Mouse (Mus musculus): ENCODE results near the gene Larp6.

Larp6 gene

DNA sequence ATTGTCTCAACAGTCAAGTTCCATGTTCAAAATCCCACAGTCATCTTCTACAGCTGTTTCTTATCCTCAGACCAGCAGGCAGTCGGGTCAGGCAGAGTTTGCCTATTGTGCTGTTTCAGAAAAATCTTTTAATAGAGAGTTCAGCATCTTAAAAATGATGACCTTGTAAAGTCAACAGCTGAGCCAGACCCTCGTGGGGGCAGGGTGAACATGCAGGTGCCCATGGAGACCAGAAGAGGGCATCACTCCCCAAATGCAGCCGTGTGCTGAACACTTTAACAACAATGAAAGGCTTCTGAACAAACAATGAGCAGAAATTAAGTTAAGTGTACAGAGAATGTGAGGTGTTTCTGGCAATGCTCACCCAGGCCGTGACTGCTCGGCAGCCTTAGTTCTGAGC lies 3.0 kb downstream of the Larp6 start:
- peak; percentile 39 for DNase-seq

- peak; percentile 75 for DNase-seq
Measured at GRCm38 (mm10) chr9:60718284-60718683, 5.5 kb downstream of the Larp6 start.

GRCm38 (mm10) chr9:60719687-60720086 lies 6.9 kb downstream of the Larp6 start:
- no peak for DNase-seq

- DNase-seq, result no peak
Measured at GRCm38 (mm10) chr9:60724968-60725367, 12.2 kb downstream of the Larp6 start.

GRCm38 (mm10) chr9:60734321-60734720 lies 21.5 kb downstream of the Larp6 start:
- no peak for DNase-seq

DNA sequence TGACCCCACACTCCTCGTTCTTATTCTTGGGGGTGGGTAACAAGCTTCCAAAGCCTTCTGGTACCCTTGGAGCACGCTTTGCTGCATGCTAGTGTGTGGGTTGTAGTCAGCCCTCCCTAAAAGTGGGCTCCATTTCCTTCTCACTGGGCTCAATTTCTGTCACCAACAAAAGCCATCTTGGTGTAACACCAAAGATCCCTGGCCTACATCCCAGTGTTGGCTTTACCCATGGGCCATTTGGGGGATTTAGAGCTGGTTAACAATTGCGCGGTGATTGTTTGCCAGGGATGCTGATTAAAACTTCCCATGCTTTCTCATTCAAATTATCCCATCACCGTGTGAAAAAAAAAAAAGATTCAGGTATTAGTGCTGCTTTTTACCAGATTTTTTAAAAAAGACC lies 26.3 kb downstream of the Larp6 start:
- DNase-seq, result no peak

GRCm38 (mm10) chr9:60741436-60741835 lies 28.6 kb downstream of the Larp6 start:
- DNase-seq, result peak; percentile 24

- DNase-seq, result peak; percentile 26
Measured at GRCm38 (mm10) chr9:60742516-60742915, 29.7 kb downstream of the Larp6 start.

DNA sequence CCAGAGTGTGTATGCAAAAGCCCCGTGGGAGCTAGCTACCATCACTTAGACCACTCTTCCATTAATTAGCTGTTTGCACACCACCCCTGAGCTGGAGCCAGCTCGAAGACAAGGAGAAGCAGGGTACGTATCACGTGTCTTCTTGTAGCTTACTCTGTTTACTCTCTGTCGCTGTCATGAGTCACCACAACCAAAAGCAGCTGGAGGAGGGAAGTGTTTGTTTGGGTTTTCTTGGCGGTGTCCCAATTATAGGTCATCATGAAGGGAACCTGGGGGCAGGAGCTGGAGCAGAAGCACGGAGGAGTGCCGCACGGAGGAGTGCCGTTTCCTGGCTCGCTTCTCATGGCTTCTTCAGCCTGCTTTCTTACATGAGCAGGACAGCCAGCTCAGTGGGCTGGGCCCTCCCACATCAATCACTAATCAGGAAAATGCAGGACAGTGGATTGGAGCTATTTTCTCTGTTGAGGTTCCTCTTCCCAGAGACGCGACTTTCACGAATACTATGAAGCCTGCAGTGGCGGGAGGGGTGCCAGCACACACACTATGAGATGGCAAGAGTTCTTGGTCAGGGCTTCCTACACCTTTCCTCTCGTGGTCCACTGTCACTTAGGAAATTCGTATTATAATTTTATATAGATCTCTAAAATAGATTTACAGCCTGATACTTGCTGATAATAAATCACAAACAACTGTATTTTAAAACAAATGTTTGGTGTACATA lies 30.6 kb downstream of the Larp6 start:
- peak; percentile 56 for DNase-seq

GRCm38 (mm10) chr9:60744171-60744969 lies 31.6 kb downstream of the Larp6 start:
- peak; percentile 69 for DNase-seq

DNA sequence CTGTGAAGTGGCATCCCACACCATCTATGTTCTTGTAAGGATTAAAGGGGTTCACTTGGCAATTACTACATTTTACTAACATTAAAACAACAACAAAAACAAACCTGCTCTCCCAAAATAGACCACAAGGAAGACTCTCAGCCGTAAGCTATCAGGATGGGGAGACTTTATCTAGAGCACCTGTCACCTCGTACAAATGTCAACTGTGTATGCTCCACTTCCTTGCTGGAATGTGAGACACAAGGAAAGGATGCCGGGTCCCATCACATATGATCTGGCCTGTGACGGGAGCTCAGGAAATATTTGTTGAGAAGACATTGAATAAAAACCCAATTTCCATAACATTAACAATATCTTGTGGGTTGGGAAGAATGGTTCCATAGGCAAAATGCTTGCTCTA lies 32.2 kb downstream of the Larp6 start:
- DNase-seq, result no peak

GRCm38 (mm10) chr9:60746561-60746960 lies 33.8 kb downstream of the Larp6 start:
- no peak for DNase-seq

GRCm38 (mm10) chr9:60747672-60748071 lies 34.9 kb downstream of the Larp6 start:
- DNase-seq, result no peak

DNA sequence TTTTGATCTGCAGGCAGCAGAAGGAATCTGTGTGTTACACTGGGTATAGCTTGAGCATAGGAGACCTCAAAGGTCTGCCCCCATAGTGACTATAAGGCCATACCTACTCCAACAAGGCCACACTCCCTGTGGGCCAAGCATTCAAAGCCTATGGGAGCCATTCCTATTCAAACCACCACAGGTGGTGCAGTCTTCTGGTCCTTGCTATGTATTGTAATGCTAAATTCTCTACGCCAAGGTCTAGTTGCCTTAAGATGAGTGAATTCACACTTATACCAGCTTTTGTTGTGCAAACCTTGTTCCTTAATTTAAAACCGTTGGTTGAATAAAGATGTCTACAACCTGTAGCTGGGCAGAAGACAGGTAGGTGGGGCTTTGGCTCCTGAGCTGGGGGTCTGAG lies 35.4 kb downstream of the Larp6 start:
- no peak for DNase-seq

DNA sequence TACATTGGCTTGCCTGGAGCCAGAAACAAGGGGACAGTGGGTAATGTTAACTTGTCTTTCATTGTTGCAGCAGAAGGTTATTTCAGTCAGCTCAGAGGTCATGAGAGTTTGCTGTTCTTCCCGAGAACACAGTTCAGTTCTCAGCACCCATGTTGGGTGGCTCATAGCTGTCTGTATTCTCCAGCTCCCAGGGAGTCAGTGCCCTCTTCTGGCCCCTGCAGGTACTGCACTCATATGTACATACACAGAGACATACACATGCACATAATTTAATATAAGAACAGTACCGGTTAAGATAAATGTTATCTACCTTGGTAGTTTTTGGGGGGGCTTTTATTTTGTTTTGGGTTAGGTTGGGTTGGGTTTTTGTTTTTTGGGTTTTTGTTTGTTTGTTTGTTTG lies 36.3 kb downstream of the Larp6 start:
- DNase-seq, result no peak

- DNase-seq, result no peak
Measured at GRCm38 (mm10) chr9:60751098-60751497, 38.3 kb downstream of the Larp6 start.

- DNase-seq, result no peak
Measured at GRCm38 (mm10) chr9:60751971-60752370, 39.2 kb downstream of the Larp6 start.

- DNase-seq, result no peak
Measured at GRCm38 (mm10) chr9:60752636-60753035, 39.8 kb downstream of the Larp6 start.

DNA sequence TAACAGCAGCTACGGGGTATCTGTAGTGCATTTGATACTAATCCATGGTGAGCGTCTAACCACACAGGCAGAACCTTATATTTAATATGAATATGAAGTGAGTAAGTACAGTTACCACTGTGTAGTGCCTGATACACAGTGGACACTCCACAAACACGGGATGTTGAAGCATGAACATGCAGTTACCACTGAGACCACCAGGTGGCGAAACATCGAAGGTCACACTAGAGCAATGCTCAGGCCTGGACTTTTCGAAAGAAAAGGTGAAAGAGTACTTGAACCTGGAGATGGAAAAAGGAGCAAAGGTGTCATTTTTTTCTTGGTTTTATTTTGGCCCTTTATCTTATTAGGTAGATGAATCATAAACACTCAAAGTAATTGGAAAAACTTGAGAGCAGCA lies 43.5 kb downstream of the Larp6 start:
- peak; percentile 87 for DNase-seq

DNA sequence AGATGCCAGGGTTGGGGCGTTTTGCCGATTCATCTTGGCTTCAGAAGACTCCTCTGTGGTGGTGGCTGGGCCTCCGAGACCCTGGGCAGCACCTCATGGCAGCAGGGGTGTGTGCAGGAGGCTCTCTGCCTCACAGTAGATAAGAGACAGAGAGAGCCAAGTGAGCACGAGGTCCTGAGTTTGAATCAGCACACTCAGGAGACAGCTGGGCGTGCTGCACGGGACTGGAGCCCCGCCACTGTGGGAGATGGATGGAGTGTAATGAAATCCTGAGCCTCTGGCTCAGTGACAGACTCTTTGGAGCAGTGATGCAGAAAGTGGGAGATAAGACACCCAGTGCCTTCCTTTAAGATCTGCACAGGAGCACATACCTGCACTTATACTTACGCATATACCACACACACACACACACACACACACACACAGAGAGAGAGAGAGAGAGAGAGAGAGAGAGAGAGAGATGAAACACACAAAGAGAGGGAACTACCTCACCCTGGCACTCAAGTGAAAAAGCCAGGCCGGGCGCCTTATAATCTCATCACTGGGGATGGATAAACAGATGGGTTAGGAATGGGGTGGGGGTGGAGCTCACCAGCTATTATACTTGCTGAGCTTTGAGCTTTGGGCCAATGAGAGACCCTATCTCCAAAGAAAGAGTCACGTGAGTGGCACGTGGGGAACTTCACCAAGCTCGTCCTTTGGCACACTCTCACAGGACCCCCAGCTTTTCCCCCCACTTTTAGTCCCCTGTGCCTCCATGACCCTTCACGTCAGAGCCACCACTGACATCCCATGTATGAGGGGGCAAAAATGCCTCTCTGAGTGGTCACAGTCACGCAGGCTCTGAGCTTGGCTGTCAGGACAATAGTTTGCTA lies 44.3 kb downstream of the Larp6 start:
- DNase-seq, result no peak

GRCm38 (mm10) chr9:60757817-60758216 lies 45.0 kb downstream of the Larp6 start:
- DNase-seq, result peak; percentile 52

DNA sequence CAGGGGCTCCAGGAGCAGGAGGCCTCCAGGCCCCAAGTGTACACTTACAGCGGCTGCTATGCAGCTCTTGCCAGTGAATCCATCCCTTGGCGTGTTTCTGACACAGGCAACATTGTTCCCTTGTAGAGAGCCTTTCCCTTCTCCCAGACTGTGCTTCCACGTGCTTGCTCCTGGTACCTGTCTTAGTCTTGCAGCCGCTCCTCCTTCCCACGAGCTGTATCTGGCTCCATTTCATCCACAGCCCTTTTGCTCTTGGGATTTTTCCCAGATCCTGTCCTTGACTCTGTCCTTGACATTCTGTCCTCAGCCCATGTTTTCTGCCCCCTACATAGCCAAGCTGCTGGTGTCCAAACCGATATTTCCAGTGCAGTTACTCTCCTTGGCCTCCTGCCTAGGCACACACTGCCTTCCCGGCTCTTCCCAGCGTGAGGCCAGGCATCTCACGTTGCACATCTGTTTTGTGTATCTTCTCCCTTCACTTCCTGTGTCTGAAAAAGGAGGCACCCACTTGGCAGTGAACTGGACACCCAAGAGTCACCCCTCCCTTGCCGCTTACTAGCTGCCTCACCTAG lies 46.7 kb downstream of the Larp6 start:
- no peak for DNase-seq

GRCm38 (mm10) chr9:60765181-60765580 lies 52.4 kb downstream of the Larp6 start:
- no peak for DNase-seq
